Mouse (Mus musculus) left cerebral cortex, adult 9 months (tissue): ENCODE data around the gene Stx18.

Source experiments
- DNase-seq, 2 experiments: peaks; one replicate each; pipeline ENCODE4 v3.0.0; 2022; ENCODE audit warnings: low spot score in 2 of 2

The Stx18 gene

GRCm38 (mm10) chr5:38038710-38039592 lies at the start of gene Stx18:
Gene Stx18 (plus strand): TSS chr5:38038742.
- DNase-seq, result peak; percentile 55 to 90

DNA sequence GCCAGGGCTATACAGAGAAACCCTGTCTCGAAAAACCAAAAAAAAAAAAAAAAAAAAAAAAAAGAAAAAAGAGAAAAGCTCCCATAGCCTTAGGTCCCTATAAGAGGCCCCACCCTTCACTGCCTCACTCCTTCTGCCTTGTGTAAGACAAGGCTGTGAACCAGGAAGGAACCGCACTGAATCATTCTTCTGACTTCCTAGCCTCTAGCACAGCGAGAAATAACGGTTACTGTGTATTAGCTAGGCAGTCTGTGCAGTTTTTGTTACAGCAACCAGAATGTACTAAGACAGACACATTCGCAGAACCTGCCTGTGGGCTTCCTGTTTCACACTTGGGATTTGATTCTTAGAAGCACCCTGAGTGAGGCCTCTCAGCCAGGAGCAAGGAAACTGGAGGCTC lies 46.2 kb upstream of the Stx18 start:
- no peak for DNase-seq

GRCm38 (mm10) chr5:37998805-37999204 lies 39.7 kb upstream of the Stx18 start:
- DNase-seq, result no peak

DNA sequence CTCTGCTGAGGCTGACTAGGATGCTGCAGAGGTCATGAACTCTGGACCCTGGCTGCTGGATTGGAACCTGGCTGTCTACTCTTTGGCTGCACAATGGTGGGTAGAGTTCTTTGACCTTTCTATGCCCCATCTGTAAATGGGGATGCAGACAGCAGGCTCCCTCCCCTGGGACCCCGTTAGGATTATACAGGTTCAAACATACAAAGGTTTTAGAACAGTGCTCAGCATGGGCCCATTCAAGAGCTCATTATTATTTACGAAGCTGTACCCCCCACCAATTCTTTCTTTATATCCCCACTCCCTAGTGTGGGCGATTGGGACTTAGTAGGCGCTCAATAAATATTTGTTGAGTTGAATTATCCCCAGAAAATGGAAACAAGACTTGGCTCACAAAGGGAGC lies 36.0 kb upstream of the Stx18 start:
- DNase-seq, result no peak

DNA sequence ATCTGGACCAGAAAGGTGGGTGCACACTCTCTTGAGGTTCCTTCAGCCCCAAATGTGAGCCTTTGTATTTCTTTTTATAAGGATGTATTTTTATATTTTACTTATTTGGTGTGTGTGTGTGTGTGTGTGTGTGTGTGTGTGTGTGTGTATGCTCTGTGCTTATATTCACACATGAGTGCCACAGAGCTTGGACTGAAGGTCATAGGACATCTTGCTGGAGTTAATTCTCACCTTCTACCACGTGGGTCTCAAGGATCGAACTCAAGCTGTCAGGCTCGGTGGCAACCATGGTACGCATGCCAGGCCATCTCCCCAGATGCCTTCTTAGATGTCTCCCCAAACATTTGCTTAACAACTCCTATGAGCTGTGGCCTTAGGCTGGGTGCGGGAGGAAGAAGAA lies 33.8 kb upstream of the Stx18 start:
- DNase-seq, result no peak

DNA sequence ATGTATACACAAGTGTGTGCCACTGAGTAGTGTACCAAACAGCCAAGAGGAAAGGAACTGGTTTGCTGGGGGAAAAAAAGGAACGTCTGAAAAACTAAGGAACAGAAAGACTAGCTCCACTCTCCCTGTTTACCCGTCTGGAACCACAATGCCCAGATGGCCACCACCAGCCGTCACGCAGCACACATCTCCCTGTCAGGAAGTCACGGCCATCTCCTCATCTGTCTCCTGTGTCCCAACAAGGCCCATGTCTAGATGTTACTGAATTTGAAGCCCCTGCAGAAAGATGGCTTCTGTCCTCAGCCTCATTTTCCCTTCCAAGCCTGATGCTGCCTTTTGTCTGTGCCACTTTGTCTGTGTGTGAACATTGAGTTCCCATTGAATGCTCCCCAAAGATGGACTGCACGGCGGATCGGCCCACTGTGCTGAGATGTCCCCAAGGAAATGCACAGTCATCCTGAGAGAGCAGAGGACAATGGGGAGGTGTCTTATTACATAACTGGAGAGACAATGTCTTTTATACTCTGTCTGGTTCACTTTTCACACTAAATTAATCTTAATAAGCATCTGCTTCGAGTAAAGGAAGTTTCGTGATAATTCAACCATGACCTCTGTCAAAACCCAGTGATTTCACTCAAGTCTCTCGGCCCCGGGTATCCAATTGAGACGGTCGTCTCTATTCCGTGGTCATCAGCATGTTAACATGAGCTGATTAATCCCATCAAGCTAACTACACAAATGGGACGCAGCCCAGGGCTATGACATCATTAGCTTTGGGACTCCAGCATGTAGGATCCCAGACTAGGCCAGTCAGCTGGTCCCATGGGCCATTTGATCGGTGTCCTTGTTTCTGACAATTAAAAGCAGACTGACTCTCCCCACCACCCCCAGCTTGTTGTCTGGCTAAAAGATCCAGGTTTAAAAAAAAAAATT lies 31.9 kb upstream of the Stx18 start:
- DNase-seq, result no peak

GRCm38 (mm10) chr5:38009071-38009470 lies 29.5 kb upstream of the Stx18 start:
- no peak for DNase-seq

- no peak for DNase-seq
These were observed 23.6 kb upstream of the Stx18 start for GRCm38 (mm10) chr5:38014916-38015315.

GRCm38 (mm10) chr5:38016945-38017344 lies 21.6 kb upstream of the Stx18 start:
- DNase-seq, result no peak

- DNase-seq, result no peak
These were observed 10.9 kb upstream of the Stx18 start for GRCm38 (mm10) chr5:38027656-38028055.

GRCm38 (mm10) chr5:38038274-38038673 lies 268 bp upstream of the Stx18 start:
- DNase-seq, result peak in 1 of 2 experiments; percentile 3

GRCm38 (mm10) chr5:38039796-38040195 lies 1.3 kb downstream of the Stx18 start:
- no peak for DNase-seq

GRCm38 (mm10) chr5:38044923-38045322 lies 6.4 kb downstream of the Stx18 start:
- DNase-seq, result peak in 1 of 2 experiments; percentile 46

- DNase-seq, result no peak
These were observed 9.6 kb downstream of the Stx18 start for GRCm38 (mm10) chr5:38048177-38048576.

DNA sequence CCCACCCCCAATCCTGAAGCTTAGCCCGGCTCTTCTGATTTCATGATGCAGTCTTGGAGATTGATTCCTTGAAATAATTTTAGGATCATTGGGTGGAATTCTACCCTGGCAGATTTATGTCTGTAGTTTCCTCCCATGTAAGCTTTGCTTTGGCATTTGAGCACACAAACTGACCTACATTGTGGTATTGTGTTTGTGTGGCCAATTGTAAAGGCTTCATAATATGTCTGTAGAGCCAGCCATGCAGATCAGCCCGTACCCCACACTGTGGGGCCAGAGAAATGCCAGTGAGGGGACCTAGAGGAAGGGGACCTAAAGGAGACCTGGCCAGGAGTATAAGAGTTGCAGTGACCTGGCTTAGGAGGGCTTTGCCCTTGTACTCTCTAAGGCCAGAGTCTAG lies 22.5 kb downstream of the Stx18 start:
- DNase-seq, result no peak

- DNase-seq, result no peak
These were observed 24.2 kb downstream of the Stx18 start for GRCm38 (mm10) chr5:38062709-38063108.

DNA sequence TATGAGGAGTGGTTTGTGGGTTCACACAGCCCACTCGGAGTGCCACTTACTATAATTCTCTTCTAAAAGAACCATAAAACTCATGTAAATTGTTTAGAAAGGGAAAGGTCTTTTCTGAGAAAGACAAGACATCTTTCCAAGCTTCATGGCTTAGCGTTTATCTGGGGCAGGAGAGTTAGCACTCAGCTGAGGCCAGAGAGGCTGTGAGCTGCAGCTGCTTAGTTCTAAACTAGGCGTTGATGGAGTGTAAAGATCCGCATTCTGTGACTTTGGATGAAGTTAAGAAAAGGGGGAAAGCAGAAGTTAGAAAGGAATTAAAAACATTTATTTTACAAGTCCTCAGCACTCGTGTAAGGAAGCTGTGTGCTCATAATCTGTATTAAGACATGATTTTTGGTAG lies 24.8 kb downstream of the Stx18 start:
- no peak for DNase-seq

DNA sequence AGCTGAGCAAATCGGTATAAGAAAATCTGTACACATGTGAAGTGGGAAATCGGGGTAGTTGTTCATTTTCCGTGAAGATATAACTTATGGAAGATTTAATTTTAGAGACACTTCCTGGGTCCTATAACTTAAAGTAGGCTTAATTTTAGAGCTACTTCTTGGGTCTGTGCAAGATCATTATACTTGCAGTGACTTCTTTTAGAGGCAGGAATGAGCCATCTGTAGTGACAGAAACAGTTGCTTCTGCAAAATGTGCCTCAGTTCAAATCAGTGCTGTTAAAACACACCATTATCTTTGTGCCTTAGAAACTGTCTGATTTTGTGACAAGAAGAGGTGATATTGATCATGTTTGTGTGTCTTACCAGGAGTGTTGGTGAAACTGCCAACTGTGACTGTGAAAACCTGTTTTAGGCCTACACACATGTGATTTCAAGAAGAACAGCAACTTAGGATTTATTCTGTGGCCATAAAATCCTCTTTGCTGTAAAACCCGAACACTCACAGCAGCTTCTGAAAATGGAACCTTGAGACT lies 25.6 kb downstream of the Stx18 start:
- no peak for DNase-seq

- no peak for DNase-seq
These were observed 26.2 kb downstream of the Stx18 start for GRCm38 (mm10) chr5:38064701-38065100.

DNA sequence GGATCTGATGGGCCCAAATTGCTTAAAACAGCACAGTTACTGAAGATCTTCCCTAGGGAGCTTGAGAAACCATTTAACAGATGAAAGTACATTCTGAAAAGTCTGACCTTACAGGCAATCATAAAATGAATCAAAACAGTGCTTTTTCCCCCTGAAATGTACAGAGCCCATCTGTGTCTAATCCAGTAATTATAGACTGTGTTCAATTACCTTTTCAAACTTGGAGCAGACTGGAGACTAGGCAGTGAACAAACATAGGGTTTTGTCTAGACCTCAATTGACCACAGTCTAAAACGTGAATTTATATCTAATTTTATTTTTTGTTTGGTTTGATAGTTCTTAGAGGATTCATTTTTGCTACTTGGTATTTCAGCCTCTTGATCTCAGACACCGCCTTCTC lies 26.9 kb downstream of the Stx18 start:
- DNase-seq, result no peak

DNA sequence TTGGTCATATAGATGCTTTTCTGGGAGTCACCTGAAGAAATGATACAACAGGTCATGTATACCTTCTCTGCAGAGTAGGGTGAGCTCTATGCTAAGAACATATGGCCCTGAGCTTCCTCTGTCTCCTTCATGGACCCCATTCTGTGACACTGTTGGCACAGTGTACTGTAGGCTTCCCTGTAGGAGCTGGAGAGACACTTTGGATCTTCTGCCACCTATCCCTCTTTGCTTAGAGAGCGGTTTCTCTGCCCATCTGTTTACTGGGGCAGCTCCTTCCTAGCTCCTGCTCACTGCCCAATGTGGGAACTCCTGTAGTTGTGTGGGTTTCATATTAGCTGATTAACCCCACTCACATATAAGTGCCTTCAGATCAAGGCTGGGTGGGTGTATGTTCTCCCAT lies 28.1 kb downstream of the Stx18 start:
- no peak for DNase-seq

- no peak for DNase-seq
These were observed 37.8 kb downstream of the Stx18 start for GRCm38 (mm10) chr5:38076326-38076725.
